Mouse (Mus musculus) heart, postnatal 25 days (tissue): ENCODE measurements around the gene Ssxb2. TPM values are rescaled to one million over a fixed set of nuclear protein-coding genes. Genes with fewer than 3 reads are reported as not detected.
"Not testable (repeated sequence)": the region's sequence is repeated elsewhere in the genome, so short reads cannot be mapped to it uniquely, and the experiment has no call there.

Source experiments
- DNase-seq: peaks from one replicate; pipeline ENCODE4 v3.0.0; 2022; ENCODE audit warnings: low spot score
- intact Hi-C: fragments of 180-260 bp; cut with DNase I; formaldehyde crosslinking; loops from one replicate; pipeline ENCODE4 v1.15.1; 2025
- total RNA-seq, 2 experiments: library from RNA; stranded (reverse); gene quantifications; 2 replicates each; pipeline ENCODE4 v1.2.3; 2021

The Ssxb2 gene
- total RNA-seq: not detected

DNA sequence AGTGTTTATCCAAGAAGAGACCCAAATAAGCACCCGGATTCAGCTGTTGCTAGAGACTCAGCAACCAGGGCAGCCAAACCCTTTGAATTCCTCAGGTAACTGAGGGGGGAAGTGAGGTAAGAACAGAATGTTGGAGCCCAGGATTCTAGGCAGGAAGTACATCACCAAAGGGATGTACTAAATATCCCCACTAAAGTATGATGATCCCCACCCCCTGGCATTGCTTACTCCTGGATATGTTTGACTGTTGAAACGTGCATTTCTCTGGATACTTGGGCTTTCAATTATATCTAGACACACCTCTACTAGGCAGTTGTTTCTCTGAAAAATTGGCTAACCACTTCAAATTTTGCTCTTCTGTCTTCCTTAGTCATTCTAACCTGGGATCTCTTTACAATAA lies at the start of gene Ssxb2:
Gene Ssxb2 (minus strand): TSS at position 101 of the 400 bp plus-strand sequence.
- DNase-seq, intact Hi-C loops: not testable (repeated sequence)

DNA sequence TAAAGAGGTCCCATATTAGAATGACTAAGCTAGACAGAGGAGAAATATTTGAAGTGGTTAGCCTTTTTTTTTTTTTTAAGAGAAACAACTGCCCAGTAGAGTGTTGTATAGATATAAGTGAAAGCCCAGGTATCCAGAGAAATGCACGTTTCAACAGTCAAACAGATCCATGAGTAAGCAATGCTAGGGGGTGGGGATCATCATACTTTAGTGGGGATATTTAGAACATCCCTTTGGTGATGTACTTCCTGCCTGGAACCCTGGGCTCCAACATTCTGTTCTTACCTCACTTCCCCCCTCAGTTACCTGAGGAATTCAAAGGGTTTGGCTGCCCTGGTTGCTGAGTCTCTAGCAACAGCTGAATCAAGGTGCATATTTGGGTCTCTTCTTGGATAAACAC lies 48.5 kb downstream of the Ssxb2 start, which contains the start of gene Ssxb1:
Gene Ssxb1 (plus strand): TSS at position 301 of the 400 bp plus-strand sequence.
- DNase-seq, intact Hi-C loops: not testable (repeated sequence)

Other genes with a start within 250 kb of the Ssxb2 start
- gene Ftsj1, start 209.3 kb downstream of the Ssxb2 start, total RNA-seq: 10 to 100 TPM; 10.3 to 10.7 TPM
- gene Slc38a5, start 190.6 kb downstream of the Ssxb2 start, total RNA-seq: under 1 TPM; 0.49 to 0.81 TPM
- not detected for gene Ssxb10, start 134.3 kb downstream of the Ssxb2 start, total RNA-seq
- gene Ssxb9, start 94.7 kb downstream of the Ssxb2 start, total RNA-seq: not detected
- not detected for gene Ssxb1, start 48.4 kb downstream of the Ssxb2 start, total RNA-seq
- gene Gm14459, start 63.2 kb upstream of the Ssxb2 start, total RNA-seq: not detected
- not detected for gene Ssxb6, start 86.5 kb upstream of the Ssxb2 start, total RNA-seq
- not detected for gene Ssxb3, start 130.1 kb upstream of the Ssxb2 start, total RNA-seq
- gene Ssxb8, start 229.1 kb upstream of the Ssxb2 start, total RNA-seq: not detected